Mouse (Mus musculus): ENCODE measurements at regions not wholly inside any gene's neighbourhood (a gene's known extent, or its start where the extent isn't known, plus 50 kb on each side); places are given as distances from the start of the nearest gene placed in this dataset.

GRCm38 (mm10) chr14:105504376-105504775 lies 246.0 kb downstream of the Ndfip2 start:
- Histone ChIP-seq H3K4me3 (ENCODE audit: low read depth, low read length) (no peak overlapping the region), H3K36me3 (ENCODE audit: control insufficient read depth, insufficient read depth, low read length) (no peaks in the 10 kb centered on the region), H3K27ac (ENCODE audit: low read length) (no peak overlapping the region), H3K4me1 (ENCODE audit: control insufficient read depth, insufficient read depth, low read length) (peaks cover 23% of the 10 kb centered on the region), H3K9ac (ENCODE audit: low read depth, low read length) (no peak overlapping the region), H3K9me3 (replicated peaks; ENCODE audit: control insufficient read depth, low read length, poor library complexity, severe bottlenecking) (no peaks in the 10 kb centered on the region), H3K4me2 (ENCODE audit: low read length) (no peak overlapping the region), H3K27me3 (ENCODE audit: control insufficient read depth, insufficient read depth, low read depth, low read length) (no peaks in the 10 kb centered on the region; the same call in 1 of the 2 replicates)
- WGBS: 93% methylated on average over 3 of the region's 3 CpGs
- no peak for ATAC-seq

GRCm38 (mm10) chr14:105503806-105504205 lies 245.4 kb downstream of the Ndfip2 start:
- Histone ChIP-seq H3K27me3 (ENCODE audit: control insufficient read depth, insufficient read depth, low read depth, low read length) (no peaks in the 10 kb centered on the region; the same call in 1 of the 2 replicates), H3K4me1 (ENCODE audit: control insufficient read depth, insufficient read depth, low read length) (peaks cover 26% of the 10 kb centered on the region), H3K4me2 (ENCODE audit: low read length) (no peak overlapping the region), H3K27ac (ENCODE audit: low read length) (no peak overlapping the region), H3K4me3 (ENCODE audit: low read depth, low read length) (no peak overlapping the region), H3K9ac (ENCODE audit: low read depth, low read length) (no peak overlapping the region), H3K36me3 (ENCODE audit: control insufficient read depth, insufficient read depth, low read length) (no peaks in the 10 kb centered on the region), H3K9me3 (replicated peaks; ENCODE audit: control insufficient read depth, low read length, poor library complexity, severe bottlenecking) (no peaks in the 10 kb centered on the region)
- WGBS: 80% methylated on average over 5 of the region's 5 CpGs
- no peak for ATAC-seq

- H3K36me3 ChIP-seq (ENCODE audit: control insufficient read depth, insufficient read depth, low read length): no peaks in the 10 kb centered on the region
- no peaks in the 10 kb centered on the region for H3K9me3 ChIP-seq (replicated peaks; ENCODE audit: control insufficient read depth, low read length, poor library complexity, severe bottlenecking)
- H3K27ac ChIP-seq (ENCODE audit: low read length): no peak overlapping the region
- no peaks in the 10 kb centered on the region; the same call in 1 of the 2 replicates for H3K27me3 ChIP-seq (ENCODE audit: control insufficient read depth, insufficient read depth, low read depth, low read length)
- H3K4me1 ChIP-seq (ENCODE audit: control insufficient read depth, insufficient read depth, low read length): peaks cover 26% of the 10 kb centered on the region
- 0 out of 2 replicates have a peak, but pooled peaks have one; percentile 26 for ATAC-seq
- H3K4me2 ChIP-seq (ENCODE audit: low read length): peak overlapping the region; percentile 46
- WGBS: 9% methylated on average over 11 of the region's 11 CpGs
- H3K9ac ChIP-seq (ENCODE audit: low read depth, low read length): no peak overlapping the region
- H3K4me3 ChIP-seq (ENCODE audit: low read depth, low read length): no peak overlapping the region
Measured at GRCm38 (mm10) chr14:105502633-105502975, 244.2 kb downstream of the Ndfip2 start.

- Histone ChIP-seq H3K4me2 (ENCODE audit: low read length) (peak overlapping the region; percentile 46), H3K9ac (ENCODE audit: low read depth, low read length) (peak overlapping the region; percentile 20; the same call in 1 of the 2 replicates), H3K27me3 (ENCODE audit: control insufficient read depth, insufficient read depth, low read depth, low read length) (no peaks in the 10 kb centered on the region; the same call in 1 of the 2 replicates), H3K4me1 (ENCODE audit: control insufficient read depth, insufficient read depth, low read length) (peaks cover 26% of the 10 kb centered on the region), H3K36me3 (ENCODE audit: control insufficient read depth, insufficient read depth, low read length) (no peaks in the 10 kb centered on the region), H3K9me3 (replicated peaks; ENCODE audit: control insufficient read depth, low read length, poor library complexity, severe bottlenecking) (no peaks in the 10 kb centered on the region), H3K27ac (ENCODE audit: low read length) (0 out of 2 replicates have a peak overlapping the region, but pooled peaks have one; percentile 39), H3K4me3 (ENCODE audit: low read depth, low read length) (peak overlapping the region; percentile 14; the same call in 1 of the 2 replicates)
- 2% methylated on average over 21 of the region's 21 CpGs for WGBS
- peak; percentile 41 for ATAC-seq
Measured at GRCm38 (mm10) chr14:105501792-105502632, 243.6 kb downstream of the Ndfip2 start.

GRCm38 (mm10) chr14:105500966-105501741 lies 242.8 kb downstream of the Ndfip2 start:
- Histone ChIP-seq H3K9ac (ENCODE audit: low read depth, low read length) (peak overlapping the region; percentile 20; the same call in 1 of the 2 replicates), H3K4me3 (ENCODE audit: low read depth, low read length) (peak overlapping the region; percentile 14; the same call in 1 of the 2 replicates), H3K27me3 (ENCODE audit: control insufficient read depth, insufficient read depth, low read depth, low read length) (no peaks in the 10 kb centered on the region; the same call in 1 of the 2 replicates), H3K4me1 (ENCODE audit: control insufficient read depth, insufficient read depth, low read length) (peaks cover 26% of the 10 kb centered on the region), H3K4me2 (ENCODE audit: low read length) (peak overlapping the region; percentile 46), H3K27ac (ENCODE audit: low read length) (peak overlapping the region; percentile 45), H3K9me3 (replicated peaks; ENCODE audit: control insufficient read depth, low read length, poor library complexity, severe bottlenecking) (no peaks in the 10 kb centered on the region), H3K36me3 (ENCODE audit: control insufficient read depth, insufficient read depth, low read length) (no peaks in the 10 kb centered on the region)
- WGBS: 4% methylated on average over 21 of the region's 21 CpGs
- peak; percentile 44; the same call in 1 of the 2 replicates for ATAC-seq

GRCm38 (mm10) chr14:105499319-105499895 lies 241.0 kb downstream of the Ndfip2 start:
- ATAC-seq: peak; percentile 16; the same call in 1 of the 2 replicates
- Histone ChIP-seq H3K27me3 (ENCODE audit: control insufficient read depth, insufficient read depth, low read depth, low read length) (no peaks in the 10 kb centered on the region; the same call in 1 of the 2 replicates), H3K36me3 (ENCODE audit: control insufficient read depth, insufficient read depth, low read length) (no peaks in the 10 kb centered on the region), H3K4me3 (ENCODE audit: low read depth, low read length) (peak overlapping the region; percentile 17), H3K4me1 (ENCODE audit: control insufficient read depth, insufficient read depth, low read length) (peaks cover 26% of the 10 kb centered on the region), H3K27ac (ENCODE audit: low read length) (no peak overlapping the region; the same call in 1 of the 2 replicates), H3K9ac (ENCODE audit: low read depth, low read length) (peak overlapping the region; percentile 51), H3K9me3 (replicated peaks; ENCODE audit: control insufficient read depth, low read length, poor library complexity, severe bottlenecking) (no peaks in the 10 kb centered on the region), H3K4me2 (ENCODE audit: low read length) (peak overlapping the region; percentile 54)
- 8% methylated on average over 15 of the region's 15 CpGs for WGBS

- Histone ChIP-seq H3K27ac (ENCODE audit: low read length) (no peak overlapping the region), H3K27me3 (ENCODE audit: control insufficient read depth, insufficient read depth, low read depth, low read length) (no peaks in the 10 kb centered on the region), H3K4me1 (ENCODE audit: control insufficient read depth, insufficient read depth, low read length) (peaks cover 26% of the 10 kb centered on the region), H3K9me3 (replicated peaks; ENCODE audit: control insufficient read depth, low read length, poor library complexity, severe bottlenecking) (no peaks in the 10 kb centered on the region), H3K4me2 (ENCODE audit: low read length) (0 out of 2 replicates have a peak overlapping the region, but pooled peaks have one; percentile 54), H3K9ac (ENCODE audit: low read depth, low read length) (no peak overlapping the region), H3K36me3 (ENCODE audit: control insufficient read depth, insufficient read depth, low read length) (no peaks in the 10 kb centered on the region), H3K4me3 (ENCODE audit: low read depth, low read length) (no peak overlapping the region)
- WGBS: 60% methylated on average over 10 of the region's 10 CpGs
- ATAC-seq: no peak
Measured at GRCm38 (mm10) chr14:105498155-105498906, 240.0 kb downstream of the Ndfip2 start.

- Histone ChIP-seq H3K4me2 (ENCODE audit: low read length) (no peak overlapping the region), H3K4me1 (ENCODE audit: control insufficient read depth, insufficient read depth, low read length) (peaks cover 11% of the 10 kb centered on the region), H3K9ac (ENCODE audit: low read depth, low read length) (no peak overlapping the region), H3K9me3 (replicated peaks; ENCODE audit: control insufficient read depth, low read length, poor library complexity, severe bottlenecking) (no peaks in the 10 kb centered on the region), H3K4me3 (ENCODE audit: low read depth, low read length) (no peak overlapping the region), H3K36me3 (ENCODE audit: control insufficient read depth, insufficient read depth, low read length) (no peaks in the 10 kb centered on the region), H3K27me3 (ENCODE audit: control insufficient read depth, insufficient read depth, low read depth, low read length) (no peaks in the 10 kb centered on the region), H3K27ac (ENCODE audit: low read length) (no peak overlapping the region)
- 62% methylated on average over 2 of the region's 2 CpGs for WGBS
- ATAC-seq: no peak
Measured at GRCm38 (mm10) chr14:105495161-105495560, 236.8 kb downstream of the Ndfip2 start.

Measured in midbrain, embryonic 16.5 days (tissue).